Mouse (Mus musculus): Measurements from ENCODE around the gene Ap1s1. TPM values are rescaled to one million over a fixed set of nuclear protein-coding genes. Genes with fewer than 3 reads are reported as not detected.

The Ap1s1 gene
- total RNA-seq, 2 experiments from 2014 or later = 187 to 196 TPM

GRCm38 (mm10) chr5:137065923-137066322 lies 20.0 kb upstream of the Ap1s1 start:
- no peak for DNase-seq (ENCODE audit: low spot score in 2 of 2)

GRCm38 (mm10) chr5:137065454-137065853 lies 19.5 kb upstream of the Ap1s1 start:
- no peak for DNase-seq (ENCODE audit: low spot score in 2 of 2)

GRCm38 (mm10) chr5:137062601-137063000 lies 16.7 kb upstream of the Ap1s1 start:
- no peak for DNase-seq (ENCODE audit: low spot score in 2 of 2)

- peak; percentile 45 to 59 for DNase-seq (ENCODE audit: low spot score in 2 of 2)
Observed at GRCm38 (mm10) chr5:137061809-137062481, 16.0 kb upstream of the Ap1s1 start.

GRCm38 (mm10) chr5:137054873-137055272 lies 8.9 kb upstream of the Ap1s1 start:
- DNase-seq (ENCODE audit: low spot score in 2 of 2) = no peak

GRCm38 (mm10) chr5:137054299-137054698 lies 8.4 kb upstream of the Ap1s1 start:
- no peak for DNase-seq (ENCODE audit: low spot score in 2 of 2)

- DNase-seq (ENCODE audit: low spot score in 2 of 2) = no peak
Observed at GRCm38 (mm10) chr5:137051914-137052505, 6.1 kb upstream of the Ap1s1 start.

- DNase-seq (ENCODE audit: low spot score in 2 of 2) = no peak
Observed at GRCm38 (mm10) chr5:137051125-137051524, 5.2 kb upstream of the Ap1s1 start.

GRCm38 (mm10) chr5:137046991-137047390 lies 1.1 kb upstream of the Ap1s1 start:
- no peak for DNase-seq (ENCODE audit: low spot score in 2 of 2)

- no peak for DNase-seq (ENCODE audit: low spot score in 2 of 2)
Observed at GRCm38 (mm10) chr5:137046324-137046718, 386 bp upstream of the Ap1s1 start.

GRCm38 (mm10) chr5:137043997-137044396 lies 1.9 kb downstream of the Ap1s1 start:
- no peak for DNase-seq (ENCODE audit: low spot score in 2 of 2)

GRCm38 (mm10) chr5:137041442-137041841 lies 4.5 kb downstream of the Ap1s1 start:
- DNase-seq (ENCODE audit: low spot score in 2 of 2) = no peak

- no peak for DNase-seq (ENCODE audit: low spot score in 2 of 2)
Observed at GRCm38 (mm10) chr5:137039453-137039852, 6.5 kb downstream of the Ap1s1 start.

- DNase-seq (ENCODE audit: low spot score in 2 of 2) = no peak
Observed at GRCm38 (mm10) chr5:137036211-137036610, 9.7 kb downstream of the Ap1s1 start.

GRCm38 (mm10) chr5:137032641-137033074 lies 13.3 kb downstream of the Ap1s1 start:
- DNase-seq (ENCODE audit: low spot score in 2 of 2) = peak; percentile 76 to 86

- peak in 1 of 2 experiments; percentile 68 for DNase-seq (ENCODE audit: low spot score in 2 of 2)
Observed at GRCm38 (mm10) chr5:137032033-137032421, 13.9 kb downstream of the Ap1s1 start.

- peak; percentile 36 to 52 for DNase-seq (ENCODE audit: low spot score in 2 of 2)
Observed at GRCm38 (mm10) chr5:137031076-137032032, 14.6 kb downstream of the Ap1s1 start.

GRCm38 (mm10) chr5:137030416-137030810 lies 15.5 kb downstream of the Ap1s1 start:
- peak in 1 of 2 experiments; percentile 64 for DNase-seq (ENCODE audit: low spot score in 2 of 2)

- peak; percentile 97 to 98 for DNase-seq (ENCODE audit: low spot score in 2 of 2)
Observed at GRCm38 (mm10) chr5:137029643-137030415, 16.1 kb downstream of the Ap1s1 start.

GRCm38 (mm10) chr5:137029273-137029585 lies 16.7 kb downstream of the Ap1s1 start:
- no peak for DNase-seq (ENCODE audit: low spot score in 2 of 2)

Measured in layer of hippocampus, postnatal 10 days (tissue).